Mouse (Mus musculus) ovary, adult 10 weeks (tissue): Measurements from ENCODE around the gene Iqub. TPM values are rescaled to one million over a fixed set of nuclear protein-coding genes. Genes with fewer than 3 reads are reported as not detected.

Experiments used
- polyA plus RNA-seq: library from polyadenylated mRNA; stranded (reverse); fragments of 350-450 nt; fragmentation: Illumina TruSeq; extraction: RNeasy Lipid Tissue Mini Kit (QIAGEN cat#74804); gene quantifications from one replicate; pipeline ENCODE4 v1.2.3, GENCODE M21; 2014

Gene Iqub
- polyA plus RNA-seq: 4.2 TPM

DNA sequence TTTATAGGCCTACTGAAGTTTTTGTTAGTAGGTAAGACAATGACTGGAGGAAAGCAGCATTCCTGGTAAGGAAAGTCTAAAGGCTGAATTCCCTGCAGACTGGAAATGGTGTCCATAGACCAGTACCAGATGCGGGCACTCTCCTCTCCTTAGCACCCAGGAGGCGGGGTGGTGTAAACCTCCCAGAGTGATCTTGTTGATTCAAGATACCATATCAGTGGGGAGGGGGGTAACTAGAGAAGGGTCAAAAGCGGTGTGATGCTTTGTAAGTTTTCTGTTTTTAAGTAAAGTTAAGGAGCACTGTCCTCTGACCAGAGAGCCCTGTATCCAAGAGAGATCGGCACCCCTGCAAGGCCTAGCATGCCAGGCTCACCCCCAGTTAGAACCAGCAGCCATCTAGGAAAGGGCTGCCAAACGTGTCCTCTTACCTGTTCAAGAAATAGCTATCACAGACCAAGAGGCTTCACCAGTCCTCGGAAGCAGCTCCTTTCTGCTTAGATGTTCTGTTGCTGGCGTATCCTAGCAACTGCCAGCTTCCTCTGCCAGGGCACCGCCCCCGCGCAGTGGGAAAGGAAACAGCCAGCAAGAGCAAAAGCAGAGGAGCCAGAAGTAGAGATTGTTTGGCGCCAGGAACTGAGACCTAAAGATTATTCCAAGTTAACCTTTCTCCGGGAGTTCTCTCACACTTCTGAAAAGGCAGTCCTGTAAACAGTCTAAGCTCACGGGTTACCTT lies at the start of gene Iqub:
Gene Iqub (minus strand): TSS at position 516 of the 733 bp plus-strand sequence.

DNA sequence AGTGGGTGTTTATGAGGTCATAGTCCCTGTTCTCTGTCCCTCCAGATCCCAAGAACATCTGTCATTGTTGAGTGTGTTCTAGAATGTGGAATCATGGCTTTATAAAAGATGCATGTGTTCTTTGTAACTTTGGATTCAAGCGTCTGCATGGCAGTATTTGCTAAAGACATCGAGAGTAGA lies 13.1 kb upstream of the Iqub start, which contains the start of gene Asb15:
Gene Asb15 (plus strand): TSS at position 81 of the 180 bp plus-strand sequence.

DNA sequence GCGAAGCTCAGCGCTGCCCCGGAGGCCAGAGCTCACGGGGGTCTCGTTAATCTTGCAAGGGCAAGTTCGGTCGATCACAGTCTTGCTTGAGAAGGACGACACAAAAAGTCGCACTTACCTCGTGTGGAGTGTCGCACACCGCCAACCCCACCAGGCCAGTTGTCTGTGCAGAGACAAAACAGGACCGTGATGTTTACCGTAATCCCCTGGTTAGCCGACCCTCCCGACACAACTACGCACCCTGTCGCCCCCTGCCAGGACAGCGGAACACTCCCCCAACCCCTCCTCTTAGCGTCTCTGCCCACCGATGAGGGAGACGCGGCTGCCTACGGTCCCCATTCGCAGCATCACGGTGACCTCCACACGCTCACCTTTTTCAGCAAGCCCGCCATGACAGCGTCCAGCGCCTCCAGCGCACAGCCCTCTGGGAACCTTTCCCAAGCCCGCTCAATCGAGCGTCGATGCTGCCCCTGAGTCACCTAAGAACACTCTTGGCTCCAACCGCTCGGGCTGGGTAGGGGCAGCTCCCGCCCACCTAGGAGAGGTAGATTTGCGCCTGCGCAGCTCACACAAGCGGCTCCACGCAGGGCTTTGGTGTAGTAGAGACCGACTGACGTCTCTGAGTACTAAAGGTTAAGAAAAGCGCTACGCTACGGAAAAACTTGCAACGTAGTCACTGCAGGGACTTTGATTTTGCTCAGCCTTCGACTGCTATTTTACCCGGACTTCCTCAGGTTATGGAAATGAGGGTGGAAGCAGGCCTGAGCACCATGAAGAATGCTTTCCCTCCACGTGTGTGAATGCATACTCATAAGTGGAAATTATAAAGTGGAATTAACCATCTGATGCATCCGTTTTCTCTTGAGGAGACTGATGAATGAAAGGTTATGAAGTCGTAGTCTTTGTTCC lies 12.5 kb upstream of the Iqub start, which contains the start of gene Ndufa5:
Gene Ndufa5 (minus strand): TSS at position 859 of the 909 bp plus-strand sequence.

Other genes with a start within 250 kb of the Iqub start
- 163 TPM for gene Ndufa5, start 12.9 kb upstream of the Iqub start, polyA plus RNA-seq
- gene Asb15, start 13.1 kb upstream of the Iqub start, polyA plus RNA-seq: not detected
- not detected for gene Lmod2, start 82.7 kb upstream of the Iqub start, polyA plus RNA-seq
- 186 TPM for gene Wasl, start 149.9 kb upstream of the Iqub start, polyA plus RNA-seq
- gene Hyal6, start 218.2 kb upstream of the Iqub start, polyA plus RNA-seq: not detected
- not detected for gene Hyal4, start 233.3 kb upstream of the Iqub start, polyA plus RNA-seq